Mouse (Mus musculus): ENCODE results near the gene Tnfsf13b. TPM values are rescaled to one million over a fixed set of nuclear protein-coding genes. Genes with fewer than 3 reads are reported as not detected.
A peak's percentile ranks its signal among the peaks of the same experiment; 100 is the strongest.

The Tnfsf13b gene
- polyA plus RNA-seq (2015; fragmentation: Nextera tagmentation; extraction: Ambion mirVana): 0.22 and 0.61 TPM in 2 replicates

DNA sequence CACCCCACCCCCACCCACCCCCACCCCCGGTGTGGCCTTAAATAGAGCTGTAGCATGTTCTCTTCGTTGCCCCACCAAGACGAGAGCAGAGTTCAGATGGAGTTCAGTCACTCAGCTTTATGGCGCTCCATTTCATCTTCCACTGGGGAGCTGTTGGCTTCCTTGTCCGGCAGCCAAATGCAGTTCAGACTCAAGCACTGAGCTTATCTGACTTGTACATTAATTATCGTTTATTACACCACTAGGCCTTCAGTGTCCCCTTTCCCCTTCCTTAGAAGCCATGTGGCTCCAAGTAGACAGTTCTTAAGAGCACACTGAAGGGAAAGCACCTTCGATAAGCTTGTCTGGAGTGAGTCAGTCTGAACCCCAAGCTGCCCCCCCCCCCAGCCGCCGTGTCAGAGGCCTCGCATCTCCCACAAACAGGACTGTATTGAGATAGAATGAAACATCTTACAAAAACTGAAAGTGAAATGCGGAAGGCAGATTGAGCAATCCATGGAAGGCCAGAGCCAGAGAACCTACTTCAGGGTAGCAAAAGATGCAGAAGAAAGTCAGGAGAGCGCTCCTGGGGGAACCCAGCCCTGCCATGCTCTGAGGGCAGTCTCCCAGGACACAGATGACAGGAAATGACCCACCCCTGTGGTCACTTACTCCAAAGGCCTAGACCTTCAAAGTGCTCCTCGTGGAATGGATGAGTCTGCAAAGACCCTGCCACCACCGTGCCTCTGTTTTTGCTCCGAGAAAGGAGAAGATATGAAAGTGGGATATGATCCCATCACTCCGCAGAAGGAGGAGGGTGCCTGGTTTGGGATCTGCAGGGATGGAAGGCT lies at the start of gene Tnfsf13b:
Gene Tnfsf13b, plus strand, starts transcription at position 312 of the 830 bp plus-strand sequence.
- Histone ChIP-seq H3K4me3 (ENCODE audit: low read length) (peak within 1 kb of the TSS; percentile 42), H3K4me1 (ENCODE audit: control insufficient read depth, insufficient read depth, low read depth, low read length) (peaks cover 7% of the 10 kb centered on the region), H3K36me3 (ENCODE audit: control insufficient read depth, insufficient read depth, low read length) (no peaks in the 10 kb centered on the region), H3K27ac (ENCODE audit: low read depth, low read length) (no peak within 1 kb of the TSS), H3K27me3 (replicated peaks; ENCODE audit: control insufficient read depth, insufficient read depth, low read length) (no peaks in the 10 kb centered on the region), H3K9ac (ENCODE audit: low read depth, low read length) (peak within 1 kb of the TSS; percentile 60), H3K9me3 (ENCODE audit: control insufficient read depth, low read length) (no peaks in the 10 kb centered on the region), H3K4me2 (ENCODE audit: low read length) (peak within 1 kb of the TSS; percentile 73)
- no peak for ATAC-seq
- 76% methylated on average over 16 of the region's 16 CpGs for WGBS

DNA sequence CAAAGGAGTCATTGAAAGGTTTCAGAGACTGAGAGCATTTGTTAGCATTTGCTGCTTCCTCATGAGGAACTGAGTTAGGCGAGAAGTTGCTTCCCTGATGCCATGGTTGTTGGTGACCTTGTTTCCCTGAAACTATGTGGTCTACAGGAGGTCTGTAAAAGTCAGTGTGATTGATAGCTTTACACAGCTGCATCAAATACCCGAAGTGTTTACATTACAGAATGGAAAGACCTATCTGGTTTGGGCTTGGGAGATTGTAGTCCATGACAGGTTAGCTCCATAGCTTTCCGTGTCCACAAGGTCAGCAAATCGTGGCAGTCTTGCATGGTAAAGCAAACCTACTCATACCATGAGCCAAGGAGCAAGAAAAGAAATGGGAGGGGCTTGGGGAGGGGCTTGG lies 47.9 kb upstream of the Tnfsf13b start:
- Histone ChIP-seq H3K36me3 (ENCODE audit: control insufficient read depth, insufficient read depth, low read length) (no peaks in the 10 kb centered on the region), H3K9ac (ENCODE audit: low read depth, low read length) (no peak overlapping the region), H3K4me2 (ENCODE audit: low read length) (no peak overlapping the region), H3K27me3 (replicated peaks; ENCODE audit: control insufficient read depth, insufficient read depth, low read length) (no peaks in the 10 kb centered on the region), H3K27ac (ENCODE audit: low read depth, low read length) (no peak overlapping the region), H3K9me3 (ENCODE audit: control insufficient read depth, low read length) (no peaks in the 10 kb centered on the region), H3K4me1 (ENCODE audit: control insufficient read depth, insufficient read depth, low read depth, low read length) (no peaks in the 10 kb centered on the region), H3K4me3 (ENCODE audit: low read length) (no peak overlapping the region)
- 78% methylated on average over 4 of the region's 4 CpGs for WGBS
- no peak for ATAC-seq

DNA sequence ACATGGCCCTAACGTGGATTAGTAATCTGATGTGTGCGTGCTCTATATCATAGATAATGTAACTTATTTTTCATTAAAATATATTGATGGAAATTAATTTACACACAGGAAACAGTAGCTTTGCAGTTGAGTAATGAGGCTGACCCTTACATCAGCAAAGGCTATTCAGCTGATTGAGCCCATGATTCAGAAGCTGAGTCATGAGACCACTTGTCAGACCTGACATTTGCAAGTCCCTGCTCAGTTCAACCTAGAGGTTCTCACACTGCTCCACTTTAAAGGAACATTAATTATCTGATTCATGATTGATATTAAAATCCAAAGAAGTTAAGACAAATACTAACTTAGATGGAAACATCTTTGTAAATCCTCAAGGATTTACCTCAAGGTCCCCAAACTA lies 46.3 kb upstream of the Tnfsf13b start:
- ATAC-seq: no peak
- H3K9ac ChIP-seq (ENCODE audit: low read depth, low read length): no peak overlapping the region
- no peak overlapping the region for H3K27ac ChIP-seq (ENCODE audit: low read depth, low read length)
- H3K36me3 ChIP-seq (ENCODE audit: control insufficient read depth, insufficient read depth, low read length): no peaks in the 10 kb centered on the region
- no peaks in the 10 kb centered on the region for H3K4me1 ChIP-seq (ENCODE audit: control insufficient read depth, insufficient read depth, low read depth, low read length)
- H3K4me2 ChIP-seq (ENCODE audit: low read length): no peak overlapping the region
- H3K9me3 ChIP-seq (ENCODE audit: control insufficient read depth, low read length): no peaks in the 10 kb centered on the region
- WGBS: 84% methylated on average over 2 of the region's 2 CpGs
- H3K4me3 ChIP-seq (ENCODE audit: low read length): no peak overlapping the region
- H3K27me3 ChIP-seq (replicated peaks; ENCODE audit: control insufficient read depth, insufficient read depth, low read length): no peaks in the 10 kb centered on the region

DNA sequence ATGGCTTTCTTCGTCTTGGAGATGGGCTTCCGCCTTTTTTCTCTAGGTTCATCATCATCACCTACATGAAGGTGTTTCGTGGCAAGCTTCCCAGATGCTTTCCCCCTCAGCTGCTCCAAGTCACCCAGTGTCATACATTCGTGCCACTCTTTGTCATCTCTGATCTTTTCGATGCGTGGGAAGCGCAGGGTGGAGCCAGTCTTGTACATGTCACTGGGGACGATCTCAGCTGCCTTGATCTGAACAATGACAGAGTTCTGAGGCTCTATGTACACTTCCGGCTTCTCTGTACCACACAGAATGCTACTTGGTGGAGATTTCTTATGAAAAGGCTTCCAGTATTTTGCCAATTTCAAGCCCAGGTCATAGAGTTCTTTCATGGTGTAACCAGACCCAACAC lies 34.4 kb upstream of the Tnfsf13b start:
- no peak overlapping the region for H3K4me2 ChIP-seq (ENCODE audit: low read length)
- no peak overlapping the region for H3K27ac ChIP-seq (ENCODE audit: low read depth, low read length)
- peaks cover 31% of the 10 kb centered on the region for H3K36me3 ChIP-seq (ENCODE audit: control insufficient read depth, insufficient read depth, low read length)
- H3K4me3 ChIP-seq (ENCODE audit: low read length): no peak overlapping the region
- no peaks in the 10 kb centered on the region for H3K27me3 ChIP-seq (replicated peaks; ENCODE audit: control insufficient read depth, insufficient read depth, low read length)
- H3K9me3 ChIP-seq (ENCODE audit: control insufficient read depth, low read length): no peaks in the 10 kb centered on the region
- H3K9ac ChIP-seq (ENCODE audit: low read depth, low read length): no peak overlapping the region
- peaks cover 11% of the 10 kb centered on the region for H3K4me1 ChIP-seq (ENCODE audit: control insufficient read depth, insufficient read depth, low read depth, low read length)
- WGBS: 98% methylated on average over 9 of the region's 9 CpGs
- ATAC-seq: no peak

DNA sequence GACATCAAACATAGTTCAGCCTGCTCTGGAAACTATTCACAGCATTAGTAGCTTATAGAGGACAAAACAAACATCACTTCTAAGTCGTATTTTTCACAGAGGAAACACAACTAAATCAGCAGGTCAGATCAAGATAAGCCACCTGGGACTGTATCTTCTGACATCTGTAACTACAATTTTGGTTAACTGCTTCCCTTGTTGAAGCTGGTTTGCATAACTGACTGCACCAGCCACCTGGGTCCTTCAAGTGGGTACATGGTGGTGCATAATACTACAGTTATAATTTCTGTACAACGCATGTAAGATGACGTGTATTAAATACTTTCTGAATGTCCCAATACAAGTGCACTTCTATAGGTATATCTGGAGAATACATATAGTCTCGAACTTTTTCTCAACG lies 31.0 kb upstream of the Tnfsf13b start:
- Histone ChIP-seq H3K9ac (ENCODE audit: low read depth, low read length) (no peak overlapping the region), H3K27ac (ENCODE audit: low read depth, low read length) (no peak overlapping the region), H3K4me2 (ENCODE audit: low read length) (peak overlapping the region; percentile 85), H3K36me3 (ENCODE audit: control insufficient read depth, insufficient read depth, low read length) (peaks cover 22% of the 10 kb centered on the region), H3K4me3 (ENCODE audit: low read length) (peak overlapping the region; percentile 85), H3K27me3 (replicated peaks; ENCODE audit: control insufficient read depth, insufficient read depth, low read length) (no peaks in the 10 kb centered on the region), H3K4me1 (ENCODE audit: control insufficient read depth, insufficient read depth, low read depth, low read length) (peaks cover 30% of the 10 kb centered on the region), H3K9me3 (ENCODE audit: control insufficient read depth, low read length) (no peaks in the 10 kb centered on the region)
- WGBS: 51% methylated on average over 5 of the region's 5 CpGs
- ATAC-seq: no peak

DNA sequence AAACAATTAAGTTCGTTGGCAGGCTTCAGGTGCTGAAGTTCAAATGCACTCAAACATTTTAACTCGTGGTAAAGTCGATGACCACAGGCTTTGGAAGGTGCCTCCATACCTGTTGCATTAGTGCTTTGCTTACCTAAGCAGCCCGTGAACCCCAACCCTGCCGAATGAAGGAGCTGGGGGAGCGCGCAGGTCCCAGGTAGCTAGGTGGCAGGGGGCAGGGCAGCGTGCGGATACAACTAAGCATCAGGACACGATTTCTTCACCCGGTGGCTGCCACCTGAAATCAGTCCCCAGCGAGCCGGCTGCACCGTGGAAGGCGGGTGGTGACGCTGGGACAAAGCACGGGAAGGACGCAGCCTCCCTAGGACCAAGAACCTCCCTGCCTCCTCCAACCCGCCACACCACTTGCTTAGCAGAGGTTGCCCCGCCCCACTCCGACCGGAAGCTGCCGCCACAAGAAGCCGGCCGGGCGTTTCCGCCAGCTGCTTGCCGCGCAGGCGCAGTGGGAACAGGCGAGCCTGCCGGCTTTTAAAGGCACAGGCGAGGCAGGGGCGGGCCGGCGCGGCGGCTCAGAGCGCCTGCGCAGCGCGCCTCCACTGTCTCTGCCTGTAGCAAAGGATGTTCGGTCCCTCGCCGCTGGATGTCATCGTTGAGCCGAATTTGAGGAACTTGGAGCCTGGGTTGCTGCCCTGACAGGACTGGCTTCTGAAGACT lies 30.2 kb upstream of the Tnfsf13b start:
- peak overlapping the region; percentile 73 for H3K27ac ChIP-seq (ENCODE audit: low read depth, low read length)
- peaks cover 30% of the 10 kb centered on the region for H3K4me1 ChIP-seq (ENCODE audit: control insufficient read depth, insufficient read depth, low read depth, low read length)
- H3K4me2 ChIP-seq (ENCODE audit: low read length): peak overlapping the region; percentile 85
- H3K9me3 ChIP-seq (ENCODE audit: control insufficient read depth, low read length): no peaks in the 10 kb centered on the region
- peaks cover 19% of the 10 kb centered on the region for H3K36me3 ChIP-seq (ENCODE audit: control insufficient read depth, insufficient read depth, low read length)
- WGBS: under 1% methylated on average over 46 of the region's 47 CpGs
- peak; percentile 96 for ATAC-seq
- no peaks in the 10 kb centered on the region for H3K27me3 ChIP-seq (replicated peaks; ENCODE audit: control insufficient read depth, insufficient read depth, low read length)
- peak overlapping the region; percentile 78 for H3K9ac ChIP-seq (ENCODE audit: low read depth, low read length)
- peak overlapping the region; percentile 85 for H3K4me3 ChIP-seq (ENCODE audit: low read length)

DNA sequence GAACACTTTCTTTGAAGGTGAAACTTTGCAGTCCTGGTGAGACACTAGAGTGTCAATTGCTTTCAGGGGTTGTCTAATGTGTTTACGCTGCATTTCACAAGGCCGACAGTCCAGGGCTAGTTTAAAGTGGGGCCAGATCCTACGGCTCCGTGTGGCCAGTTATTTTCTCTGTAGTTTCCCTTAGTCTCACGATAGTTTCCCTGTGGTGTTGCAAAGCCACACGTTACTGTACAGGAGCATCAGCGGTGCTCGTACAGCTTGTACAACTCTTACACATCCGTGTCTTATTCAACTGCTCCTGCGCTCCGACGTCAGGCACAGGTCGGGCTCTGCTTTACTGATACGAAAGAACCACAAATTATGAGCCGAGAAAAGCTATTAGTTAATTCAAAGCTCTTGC lies 29.3 kb upstream of the Tnfsf13b start:
- Histone ChIP-seq H3K9me3 (ENCODE audit: control insufficient read depth, low read length) (no peaks in the 10 kb centered on the region), H3K9ac (ENCODE audit: low read depth, low read length) (peak overlapping the region; percentile 91), H3K27ac (ENCODE audit: low read depth, low read length) (no peak overlapping the region), H3K27me3 (replicated peaks; ENCODE audit: control insufficient read depth, insufficient read depth, low read length) (no peaks in the 10 kb centered on the region), H3K36me3 (ENCODE audit: control insufficient read depth, insufficient read depth, low read length) (peaks cover 11% of the 10 kb centered on the region), H3K4me1 (ENCODE audit: control insufficient read depth, insufficient read depth, low read depth, low read length) (peaks cover 32% of the 10 kb centered on the region), H3K4me2 (ENCODE audit: low read length) (peak overlapping the region; percentile 59), H3K4me3 (ENCODE audit: low read length) (peak overlapping the region; percentile 93)
- no peak; the same call in 1 of the 2 replicates for ATAC-seq
- WGBS: 44% methylated on average over 15 of the region's 15 CpGs

DNA sequence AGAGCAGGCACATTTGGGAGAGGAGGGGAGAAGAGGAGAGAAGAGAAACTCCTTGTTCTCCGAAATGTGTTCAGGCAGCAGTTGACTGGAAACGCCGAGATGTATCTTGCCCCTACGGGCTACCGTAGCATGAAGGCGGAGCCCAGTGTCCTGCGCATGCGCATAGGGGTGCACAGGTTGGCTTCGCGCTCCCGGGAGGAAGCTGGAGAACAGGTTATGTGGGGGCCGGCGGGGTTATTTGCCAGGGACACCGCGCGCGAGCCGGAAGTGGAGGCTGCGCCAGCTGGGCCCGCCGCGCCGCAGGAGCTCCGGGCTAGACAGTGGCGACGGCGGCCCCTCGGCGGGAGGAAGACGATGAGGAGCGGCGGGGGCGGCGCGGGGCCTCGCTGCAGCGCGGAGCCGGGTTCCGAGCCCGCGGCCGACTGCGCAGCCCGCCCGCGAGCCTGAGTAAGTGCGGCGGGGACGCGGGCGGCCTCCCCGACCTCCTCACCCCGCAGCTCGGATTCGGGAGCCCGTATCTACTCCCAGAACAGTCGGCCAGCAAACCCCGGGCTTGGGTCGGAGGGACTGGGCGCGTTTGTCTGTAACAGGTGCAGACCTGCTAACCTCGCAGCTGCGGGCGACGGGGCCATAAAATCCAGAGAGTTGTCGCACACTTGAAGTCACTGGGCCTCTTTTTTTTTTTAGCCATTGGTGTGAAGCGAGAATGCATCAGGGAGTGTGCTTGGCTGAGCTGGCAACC lies 28.5 kb upstream of the Tnfsf13b start, which contains the start of the genes Lig4 and Abhd13:
Gene Lig4, minus strand, starts transcription at position 114 of the 742 bp plus-strand sequence.
Gene Abhd13, plus strand, starts transcription at position 135 of the 742 bp plus-strand sequence.
- Histone ChIP-seq H3K4me2 (ENCODE audit: low read length) (peak within 1 kb of the TSS; percentile 64), H3K27ac (ENCODE audit: low read depth, low read length) (peak within 1 kb of the TSS; percentile 80), H3K36me3 (ENCODE audit: control insufficient read depth, insufficient read depth, low read length) (peaks cover 4% of the 10 kb centered on the region), H3K4me3 (ENCODE audit: low read length) (peak within 1 kb of the TSS; percentile 93), H3K4me1 (ENCODE audit: control insufficient read depth, insufficient read depth, low read depth, low read length) (peaks cover 32% of the 10 kb centered on the region), H3K9me3 (ENCODE audit: control insufficient read depth, low read length) (no peaks in the 10 kb centered on the region), H3K27me3 (replicated peaks; ENCODE audit: control insufficient read depth, insufficient read depth, low read length) (no peaks in the 10 kb centered on the region), H3K9ac (ENCODE audit: low read depth, low read length) (peak within 1 kb of the TSS; percentile 91)
- under 1% methylated on average over 61 of the region's 68 CpGs for WGBS
- ATAC-seq: peak; percentile 74

Measured in hindbrain, embryonic 16.5 days (tissue).